Mouse (Mus musculus) megakaryocyte, embryonic 14.5 days (primary cell): ENCODE data around the gene Sorl1.

Experiments
- FLI1 ChIP-seq: IDR thresholded peaks from 2 replicates; pipeline ENCODE4 v1.6.1; 2012; ENCODE audit warnings: low read length, inconsistent platforms, mixed read lengths
- GATA1 ChIP-seq: IDR thresholded peaks from 3 replicates; pipeline ENCODE4 v1.6.1; 2012; ENCODE audit warnings: mixed read lengths, low read length, inconsistent platforms, borderline replicate concordance

GRCm38 (mm10) chr9:42056591-42056990 lies 67.5 kb downstream of the Sorl1 start:
- TF ChIP-seq FLI1 (no peak), GATA1 (no peak)
